Mouse (Mus musculus) midbrain, embryonic 10.5 days (tissue): ENCODE measurements around the gene Fam89b. TPM values are rescaled to one million over a fixed set of nuclear protein-coding genes. Genes with fewer than 3 reads are reported as not detected.

Source experiments
- DNase-seq: peaks from one replicate; pipeline ENCODE4 v3.0.0-alpha.2; 2017; ENCODE audit warnings: low spot score
- H3K27ac ChIP-seq: fragments of 300-500 bp; sonication (generic); replicated peaks from 2 replicates; pipeline ENCODE4 v1.5.1; 2016; ENCODE audit warnings: mild to moderate bottlenecking
- H3K27me3 ChIP-seq: fragments of 300-500 bp; sonication (generic); 2 replicates; pipeline ENCODE4 v1.6.1; 2016; ENCODE audit warnings: low read depth, mild to moderate bottlenecking; ENCODE audit not compliant: poor library complexity, severe bottlenecking
- H3K36me3 ChIP-seq: fragments of 300-500 bp; sonication (generic); 2 replicates; pipeline ENCODE4 v1.6.1; 2016; ENCODE audit warnings: mild to moderate bottlenecking, moderate library complexity
- H3K4me1 ChIP-seq: fragments of 300-500 bp; sonication (generic); 2 replicates; pipeline ENCODE4 v1.6.1; 2016
- H3K4me3 ChIP-seq: fragments of 300-500 bp; sonication (generic); 2 replicates; pipeline ENCODE4 v1.5.1; 2016; ENCODE audit warnings: mild to moderate bottlenecking, moderate library complexity
- H3K9me3 ChIP-seq: fragments of 300-500 bp; sonication (generic); replicated peaks from 2 replicates; pipeline ENCODE4 v1.6.1; 2016; ENCODE audit warnings: mild to moderate bottlenecking
- WGBS: fragments of 180-500 bp; shearing (Covaris S2); methylation state at CpG from one replicate; pipeline ENCODE4 v1.1.7; 2016; 5-methylcytosine and 5-hydroxymethylcytosine counted together
- polyA plus RNA-seq: library from polyadenylated mRNA; unstranded; fragments of >200 nt; fragmentation: Nextera tagmentation; extraction: Ambion mirVana; gene quantifications from 2 replicates; pipeline ENCODE4 v1.2.1, GENCODE M21; 2016

Gene Fam89b
- 141 and 160 TPM in 2 replicates for polyA plus RNA-seq

- Histone ChIP-seq H3K27ac (peak within 1 kb of the TSS; percentile 97), H3K27me3 (peaks cover 18% of the 10 kb centered on the region), H3K9me3 (no peaks in the 10 kb centered on the region), H3K4me1 (peaks cover 72% of the 10 kb centered on the region), H3K4me3 (peak within 1 kb of the TSS; percentile 95), H3K36me3 (peaks cover 32% of the 10 kb centered on the region)
- under 1% methylated on average over 37 of the region's 37 CpGs for WGBS
- peak; percentile 89 for DNase-seq
These were observed at the start of gene Fam89b for GRCm38 (mm10) chr19:5729444-5729815. Fam89b (minus strand) TSS chr19:5729653.

DNA sequence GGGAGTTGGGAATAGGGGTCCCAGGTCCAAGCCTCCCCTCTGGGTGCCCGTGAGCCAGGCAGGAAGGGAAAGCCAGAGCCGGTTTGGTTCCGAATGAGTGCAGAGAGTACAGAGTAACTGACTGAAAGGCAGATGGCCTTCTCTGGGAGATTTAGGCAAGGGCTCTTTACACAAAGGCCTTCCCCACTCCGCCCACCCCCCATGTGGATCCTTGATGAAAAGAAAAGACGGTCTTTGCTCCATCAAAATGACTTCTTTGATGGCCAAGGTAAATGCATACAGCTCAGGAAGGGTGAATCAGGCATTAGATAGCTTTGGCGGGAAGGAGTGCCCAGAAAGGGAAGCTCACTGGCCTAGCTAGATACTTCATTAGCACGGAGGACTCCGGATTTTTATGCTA lies 48.9 kb upstream of the Fam89b start:
- Histone ChIP-seq H3K4me1 (no peaks in the 10 kb centered on the region), H3K27me3 (no peaks in the 10 kb centered on the region), H3K4me3 (no peak overlapping the region), H3K9me3 (no peaks in the 10 kb centered on the region), H3K27ac (no peak overlapping the region), H3K36me3 (no peaks in the 10 kb centered on the region)
- 44% methylated on average over 8 of the region's 8 CpGs for WGBS
- no peak for DNase-seq

- WGBS, result 80% methylated on average over 9 of the region's 9 CpGs
- H3K9me3 ChIP-seq, result no peaks in the 10 kb centered on the region
- H3K4me1 ChIP-seq, result no peaks in the 10 kb centered on the region
- no peaks in the 10 kb centered on the region for H3K27me3 ChIP-seq
- DNase-seq, result no peak
- no peak overlapping the region for H3K27ac ChIP-seq
- no peaks in the 10 kb centered on the region for H3K36me3 ChIP-seq
- H3K4me3 ChIP-seq, result no peak overlapping the region
These were observed 48.1 kb upstream of the Fam89b start for GRCm38 (mm10) chr19:5777387-5778032.

DNA sequence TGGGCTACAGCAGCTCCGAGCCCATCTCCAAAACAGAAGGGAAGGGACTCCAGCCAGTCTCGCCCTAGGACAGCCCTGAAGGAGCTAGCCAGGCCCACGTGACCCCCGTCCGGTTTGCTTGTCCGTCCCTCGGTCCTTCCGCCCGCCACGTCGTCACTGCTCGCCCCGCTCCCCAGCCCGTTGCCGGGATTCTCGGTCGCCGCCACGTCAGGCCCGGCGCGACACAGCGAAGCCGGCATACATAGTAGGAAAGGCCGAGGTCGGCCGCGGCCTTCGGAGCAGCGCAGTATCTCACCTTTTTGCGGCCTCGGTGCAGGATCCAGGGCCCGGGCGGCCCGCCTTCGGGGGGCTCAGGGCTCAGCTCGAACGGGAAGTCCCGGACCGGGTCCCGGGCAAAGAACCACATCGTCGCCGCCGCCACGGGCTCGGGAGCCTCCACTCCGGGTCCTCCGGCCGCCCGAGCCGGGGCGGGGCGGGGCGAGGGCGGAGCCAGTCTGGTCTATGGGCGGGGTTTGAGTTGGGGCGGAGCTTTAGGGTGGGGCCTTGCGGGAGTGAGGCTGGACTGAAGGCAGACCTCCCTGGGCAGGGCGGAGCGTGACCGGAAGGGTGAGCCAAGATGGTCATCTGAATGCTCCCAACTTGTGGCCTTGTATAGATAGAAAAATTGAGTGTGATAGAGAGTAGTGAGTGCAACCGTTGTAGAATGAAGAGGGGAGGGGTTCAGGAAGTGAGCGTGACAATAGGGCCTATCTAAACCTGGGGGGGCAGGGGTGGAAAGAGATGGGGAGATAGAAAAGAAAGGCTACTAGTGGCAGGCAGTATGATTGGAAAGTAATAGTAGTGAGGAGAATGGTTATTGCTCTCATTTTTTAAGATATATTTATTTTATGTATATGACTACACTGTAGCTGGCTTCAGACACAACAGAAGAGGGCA lies 41.7 kb upstream of the Fam89b start, which contains the start of gene Scyl1:
TSS of gene Scyl1 (minus strand) at position 495 of the 936 bp plus-strand sequence.
- WGBS, result 1% methylated on average over 64 of the region's 64 CpGs
- peak within 1 kb of the TSS; percentile 95 for H3K27ac ChIP-seq

GRCm38 (mm10) chr19:5770311-5770710 lies 40.9 kb upstream of the Fam89b start:
- H3K27me3 ChIP-seq, result no peaks in the 10 kb centered on the region
- no peak for DNase-seq
- peaks cover 22% of the 10 kb centered on the region for H3K4me1 ChIP-seq
- peaks cover 48% of the 10 kb centered on the region for H3K36me3 ChIP-seq
- WGBS, result 62% methylated on average over 9 of the region's 9 CpGs
- peak overlapping the region; percentile 95 for H3K27ac ChIP-seq
- peak overlapping the region; percentile 92 for H3K4me3 ChIP-seq
- H3K9me3 ChIP-seq, result no peaks in the 10 kb centered on the region

More for the DNA sequence above, 41.7 kb upstream of the Fam89b start, which contains the start of gene Scyl1:
- peak within 1 kb of the TSS; percentile 92 for H3K4me3 ChIP-seq
- peaks cover 39% of the 10 kb centered on the region for H3K36me3 ChIP-seq
- H3K27me3 ChIP-seq, result no peaks in the 10 kb centered on the region
- DNase-seq, result peak; percentile 96
- no peaks in the 10 kb centered on the region for H3K9me3 ChIP-seq
- H3K4me1 ChIP-seq, result peaks cover 22% of the 10 kb centered on the region

GRCm38 (mm10) chr19:5767271-5767670 lies 37.8 kb upstream of the Fam89b start:
- H3K4me3 ChIP-seq, result no peak overlapping the region
- 94% methylated on average over 4 of the region's 4 CpGs for WGBS
- H3K9me3 ChIP-seq, result no peaks in the 10 kb centered on the region
- no peak for DNase-seq
- H3K36me3 ChIP-seq, result peaks cover 76% of the 10 kb centered on the region
- H3K27me3 ChIP-seq, result no peaks in the 10 kb centered on the region
- peaks cover 22% of the 10 kb centered on the region for H3K4me1 ChIP-seq
- H3K27ac ChIP-seq, result no peak overlapping the region

DNA sequence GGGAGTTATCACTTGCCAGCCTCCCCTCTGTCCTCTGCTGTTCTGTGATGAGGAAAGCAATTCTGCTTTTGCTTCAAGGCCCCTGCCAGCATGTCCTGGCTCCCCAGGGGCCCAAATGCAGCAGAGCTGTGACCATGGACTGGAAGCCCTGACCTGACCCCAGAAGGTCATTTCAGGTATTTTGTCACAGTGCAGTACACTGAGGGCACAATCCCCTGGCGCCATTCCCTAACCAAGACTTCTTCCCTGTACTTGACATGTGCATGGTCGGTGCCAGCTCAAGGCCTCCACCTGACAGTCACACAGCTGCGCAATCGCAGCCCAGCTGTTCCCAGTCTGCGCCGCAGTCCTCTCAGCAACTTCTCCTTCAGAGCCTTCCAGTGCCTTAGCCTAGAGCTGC lies 33.7 kb upstream of the Fam89b start:
- Histone ChIP-seq H3K4me1 (no peaks in the 10 kb centered on the region), H3K27ac (no peak overlapping the region), H3K36me3 (peaks cover 97% of the 10 kb centered on the region), H3K4me3 (no peak overlapping the region), H3K9me3 (no peaks in the 10 kb centered on the region), H3K27me3 (peaks cover 17% of the 10 kb centered on the region)
- 94% methylated on average over 6 of the region's 6 CpGs for WGBS
- DNase-seq, result no peak

GRCm38 (mm10) chr19:5758878-5759403 lies 29.5 kb upstream of the Fam89b start:
- peaks cover 65% of the 10 kb centered on the region for H3K36me3 ChIP-seq
- H3K27me3 ChIP-seq, result peaks cover 60% of the 10 kb centered on the region
- 95% methylated on average over 14 of the region's 14 CpGs for WGBS
- no peak overlapping the region for H3K27ac ChIP-seq
- peaks cover 17% of the 10 kb centered on the region for H3K4me1 ChIP-seq
- H3K9me3 ChIP-seq, result no peaks in the 10 kb centered on the region
- no peak overlapping the region for H3K4me3 ChIP-seq
- DNase-seq, result no peak

DNA sequence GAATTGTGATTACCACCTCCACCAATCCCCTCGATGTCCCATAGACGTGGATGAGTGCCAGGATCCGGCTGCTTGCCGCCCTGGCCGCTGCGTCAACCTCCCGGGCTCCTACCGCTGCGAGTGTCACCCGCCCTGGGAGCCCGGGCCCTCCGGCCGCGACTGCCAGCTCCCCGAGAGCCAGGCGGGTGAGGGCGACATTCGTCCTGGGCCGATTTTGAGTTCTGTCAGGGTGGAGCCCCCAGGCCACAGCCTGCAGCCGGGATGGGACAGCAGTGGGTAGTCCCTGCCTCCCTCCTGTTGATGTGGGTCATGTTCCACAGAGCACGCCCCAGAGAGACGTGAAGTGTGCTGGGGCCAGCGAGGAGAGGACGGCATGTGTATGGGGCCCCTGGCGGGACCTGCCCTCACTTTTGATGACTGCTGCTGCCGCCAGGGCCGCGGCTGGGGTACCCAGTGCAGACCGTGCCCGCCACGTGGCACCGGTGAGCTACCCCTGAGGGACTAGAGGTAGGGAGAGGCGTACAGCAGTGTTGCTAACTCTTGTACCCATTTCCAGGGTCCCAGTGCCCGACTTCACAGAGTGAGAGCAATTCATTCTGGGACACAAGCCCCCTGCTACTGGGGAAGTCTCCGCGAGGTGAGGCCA lies 27.7 kb upstream of the Fam89b start:
- Histone ChIP-seq H3K9me3 (no peaks in the 10 kb centered on the region), H3K4me1 (peaks cover 17% of the 10 kb centered on the region), H3K36me3 (peaks cover 49% of the 10 kb centered on the region), H3K27me3 (peaks cover 78% of the 10 kb centered on the region), H3K4me3 (peak overlapping the region; percentile 45), H3K27ac (no peak overlapping the region; the same call in 1 of the 2 replicates)
- DNase-seq, result no peak
- 14% methylated on average over 36 of the region's 36 CpGs for WGBS

GRCm38 (mm10) chr19:5756321-5756985 lies 27.0 kb upstream of the Fam89b start:
- H3K27ac ChIP-seq, result no peak overlapping the region; the same call in 1 of the 2 replicates
- DNase-seq, result peak; percentile 44
- H3K9me3 ChIP-seq, result no peaks in the 10 kb centered on the region
- 5% methylated on average over 28 of the region's 29 CpGs for WGBS
- peaks cover 85% of the 10 kb centered on the region for H3K27me3 ChIP-seq
- peak overlapping the region; percentile 45 for H3K4me3 ChIP-seq
- peaks cover 23% of the 10 kb centered on the region for H3K4me1 ChIP-seq
- peaks cover 43% of the 10 kb centered on the region for H3K36me3 ChIP-seq

- no peak for DNase-seq
- no peaks in the 10 kb centered on the region for H3K9me3 ChIP-seq
- no peak overlapping the region for H3K27ac ChIP-seq
- peaks cover 99% of the 10 kb centered on the region for H3K27me3 ChIP-seq
- no peaks in the 10 kb centered on the region for H3K36me3 ChIP-seq
- 6% methylated on average over 20 of the region's 20 CpGs for WGBS
- H3K4me3 ChIP-seq, result peak overlapping the region; percentile 36
- peaks cover 30% of the 10 kb centered on the region for H3K4me1 ChIP-seq
These were observed 22.3 kb upstream of the Fam89b start for GRCm38 (mm10) chr19:5751742-5752141.

DNA sequence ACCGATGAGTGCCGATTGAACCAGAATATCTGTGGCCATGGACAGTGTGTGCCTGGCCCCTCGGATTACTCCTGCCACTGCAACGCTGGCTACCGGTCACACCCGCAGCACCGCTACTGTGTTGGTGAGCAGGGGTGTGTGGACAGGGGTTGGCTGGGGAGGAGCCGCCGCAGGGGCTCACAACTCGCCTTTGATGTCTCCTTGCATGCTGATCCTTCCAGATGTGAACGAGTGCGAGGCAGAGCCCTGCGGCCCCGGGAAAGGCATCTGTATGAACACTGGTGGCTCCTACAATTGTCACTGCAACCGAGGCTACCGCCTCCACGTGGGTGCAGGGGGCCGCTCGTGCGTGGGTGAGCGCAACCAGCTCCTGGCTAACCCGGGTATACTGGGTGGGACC lies 21.5 kb upstream of the Fam89b start:
- Histone ChIP-seq H3K27me3 (peaks cover 99% of the 10 kb centered on the region), H3K4me1 (peaks cover 31% of the 10 kb centered on the region), H3K36me3 (no peaks in the 10 kb centered on the region), H3K27ac (no peak overlapping the region), H3K4me3 (peak overlapping the region; percentile 36; the same call in 1 of the 2 replicates), H3K9me3 (no peaks in the 10 kb centered on the region)
- DNase-seq, result peak; percentile 25
- WGBS, result 6% methylated on average over 22 of the region's 22 CpGs
